8 mouse cellular contexts compared by ENCODE assay signal in genomic region chr9:57130577-57131433, GRCm38 (mm10). TPM values are rescaled to one million over a fixed set of nuclear protein-coding genes. Genes with fewer than 3 reads are reported as not detected.
DNase-seq lines count a peak whose midpoint lies in the region; ATAC-seq and TF ChIP-seq lines count a peak whose summit lies in the region.

TSS of gene Man2c1 (plus strand) at chr9:57130690.

- no peaks in the 10 kb centered on the region for H3K27me3 ChIP-seq in hindbrain, embryonic 10.5 days (ENCODE audit: insufficient read depth, poor library complexity, severe bottlenecking)
- no peaks in the 10 kb centered on the region for H3K27me3 ChIP-seq in lung, postnatal 0 days (replicated peaks; ENCODE audit: insufficient read depth, low read length)

- peaks cover 55% of the 10 kb centered on the region for H3K36me3 ChIP-seq in hindbrain, embryonic 10.5 days
- H3K36me3 ChIP-seq in lung, postnatal 0 days (ENCODE audit: insufficient read depth, low read length), result peaks cover 11% of the 10 kb centered on the region; the same call in 1 of the 2 replicates

- WGBS in hindbrain, embryonic 10.5 days, result under 1% methylated on average over 58 of the region's 58 CpGs
- WGBS in lung, postnatal 0 days, result under 1% methylated on average over 55 of the region's 58 CpGs

- peak within 1 kb of the TSS; percentile 92 for H3K4me2 ChIP-seq in lung, postnatal 0 days (replicated peaks; ENCODE audit: low read depth, low read length)

- no peaks in the 10 kb centered on the region for H3K9me3 ChIP-seq in hindbrain, embryonic 10.5 days
- no peaks in the 10 kb centered on the region for H3K9me3 ChIP-seq in lung, postnatal 0 days (ENCODE audit: low read length)

- peak; percentile 94 for DNase-seq in MN1 (ENCODE audit: low spot score)
- peak; percentile 95 for DNase-seq in cerebellum, adult 9-10 months
- peak; percentile 92 for DNase-seq in hindbrain, embryonic 10.5 days (ENCODE audit: low spot score)
- DNase-seq in layer of hippocampus, adult 9-11 months, result peak; percentile 97
- DNase-seq in lung, postnatal 0 days (ENCODE audit: low spot score), result peak; percentile 96
- peak; percentile 83 for DNase-seq in ovary, postnatal 14 days (ENCODE audit: low spot score)
- DNase-seq in thymus, postnatal 14 days, result peak; percentile 96

- H3K9ac ChIP-seq in lung, postnatal 0 days (replicated peaks; ENCODE audit: low read depth), result peak within 1 kb of the TSS; percentile 79

- 0 out of 2 replicates have a peak, but pooled peaks have one; percentile 9 for TF ChIP-seq EP300 in lung, postnatal 0 days (IDR thresholded peaks at IDR 0.05)

- H3K27ac ChIP-seq in hindbrain, embryonic 10.5 days, result peak within 1 kb of the TSS; percentile 94
- peak within 1 kb of the TSS; percentile 96 for H3K27ac ChIP-seq in lung, postnatal 0 days (ENCODE audit: low read length)

- ATAC-seq in frontal cortex, adult (ENCODE audit: low TSS enrichment), result peak; percentile 91
- peak; percentile 94 for ATAC-seq in lung, postnatal 0 days

- TF ChIP-seq CTCF in lung, postnatal 0 days (IDR thresholded peaks at IDR 0.05), result peak; percentile 85

- peak within 1 kb of the TSS; percentile 72 for H3K4me3 ChIP-seq in hindbrain, embryonic 10.5 days
- peak within 1 kb of the TSS; percentile 85 for H3K4me3 ChIP-seq in lung, postnatal 0 days (ENCODE audit: low read depth, low read length)

- H3K4me1 ChIP-seq in hindbrain, embryonic 10.5 days (replicated peaks), result peaks cover 17% of the 10 kb centered on the region
- H3K4me1 ChIP-seq in lung, postnatal 0 days (ENCODE audit: insufficient read depth, low read depth, low read length), result peaks cover 7% of the 10 kb centered on the region; the same call in 1 of the 2 replicates

RNA-seq across cellular contexts. Expression of gene Man2c1, which starts in this region (rescaled TPM):
- polyA plus RNA-seq in hindbrain, embryonic 10.5 days (2016; fragmentation: Nextera tagmentation; extraction: Ambion mirVana), result 58.7 and 62.5 TPM in 2 replicates
- 36.1 and 38.8 TPM in 2 replicates for polyA plus RNA-seq in lung, postnatal 0 days (2015; fragmentation: Nextera tagmentation; extraction: Ambion mirVana)

Comparison
In these comparisons a context has a peak if more than half of its experiments do, and no peak if none do; other contexts are left out.
1. Peak in every context shown above with its lines: DNase-seq, ATAC-seq, H3K4me3 ChIP-seq and H3K27ac ChIP-seq.